Mouse (Mus musculus): ENCODE measurements around the gene Hibadh. TPM values are rescaled to one million over a fixed set of nuclear protein-coding genes. Genes with fewer than 3 reads are reported as not detected.

Hibadh gene
- total and polyA plus RNA-seq, 2 experiments from 2014 or later, result 27.2 to 57.5 TPM

DNA sequence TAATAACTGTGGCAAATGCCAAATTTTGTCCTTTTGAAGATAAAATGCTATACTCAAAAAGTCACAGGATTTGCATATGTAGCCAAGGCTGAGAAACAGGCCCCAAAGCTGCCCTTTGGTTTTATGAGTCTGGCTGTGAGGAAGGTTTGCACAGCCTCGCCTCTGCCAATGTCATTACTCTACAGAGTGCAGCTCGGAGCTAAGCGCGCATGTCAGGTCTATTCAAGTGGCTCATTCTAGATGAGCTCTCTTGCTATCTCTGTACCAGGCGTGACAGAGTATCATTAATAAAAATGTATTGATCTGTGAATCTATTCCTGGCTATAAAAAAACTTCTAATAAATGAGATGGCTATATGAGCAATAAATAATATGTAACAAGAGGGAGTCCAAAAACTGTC, 97.7 kb downstream of the Hibadh start:
- Histone ChIP-seq H3K27me3 (ENCODE audit: insufficient read depth, low read length) (no peaks in the 10 kb centered on the region), H3K9ac (replicated peaks; ENCODE audit: low read length, poor library complexity, severe bottlenecking) (no peak overlapping the region), H3K36me3 (ENCODE audit: insufficient read depth, low read length) (peaks cover 10% of the 10 kb centered on the region; the same call in 1 of the 2 replicates), H3K4me1 (ENCODE audit: insufficient read depth, low read length) (no peaks in the 10 kb centered on the region), H3K27ac (ENCODE audit: low read depth, low read length) (no peak overlapping the region), H3K4me2 (ENCODE audit: low read depth, low read length, poor library complexity, severe bottlenecking) (no peak overlapping the region), H3K4me3 (ENCODE audit: low read depth, low read length) (no peak overlapping the region), H3K9me3 (ENCODE audit: low read length) (no peaks in the 10 kb centered on the region)
- WGBS, result 77% methylated on average over 5 of the region's 5 CpGs
- no peak for TF ChIP-seq CTCF (IDR thresholded peaks at IDR 0.05)
- no peak for DNase-seq (ENCODE audit: low spot score)
- no peak for ATAC-seq (ENCODE audit: low FRiP score)

DNA sequence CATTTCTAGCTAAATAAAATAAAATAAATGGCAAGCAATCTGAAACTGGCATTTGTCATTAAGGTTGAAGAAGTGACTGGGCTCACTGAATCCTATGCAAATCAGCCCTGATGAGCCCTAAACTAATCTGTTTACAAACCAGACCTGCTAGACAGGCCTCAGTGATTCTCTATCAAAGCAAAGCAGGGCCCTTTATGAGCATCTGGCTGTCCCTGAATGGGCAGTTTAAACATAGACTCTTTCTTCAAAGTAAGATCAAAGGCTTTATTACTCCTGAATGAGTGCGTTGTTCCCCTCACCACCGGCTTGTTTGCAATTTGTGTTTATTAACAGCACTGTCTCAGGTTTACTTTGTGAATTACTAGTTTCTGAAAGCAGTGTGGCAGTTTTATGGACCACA, 100.3 kb downstream of the Hibadh start:
- H3K36me3 ChIP-seq (ENCODE audit: insufficient read depth, low read length), result 0 out of 2 replicates have a peak, but pooled peaks cover 3% of the 10 kb centered on the region
- H3K9ac ChIP-seq (replicated peaks; ENCODE audit: low read length, poor library complexity, severe bottlenecking), result no peak overlapping the region
- H3K27me3 ChIP-seq (ENCODE audit: insufficient read depth, low read length), result no peaks in the 10 kb centered on the region
- H3K4me3 ChIP-seq (ENCODE audit: low read depth, low read length), result no peak overlapping the region
- no peaks in the 10 kb centered on the region for H3K9me3 ChIP-seq (ENCODE audit: low read length)
- 11% methylated on average over 2 of the region's 2 CpGs for WGBS
- H3K27ac ChIP-seq (ENCODE audit: low read depth, low read length), result no peak overlapping the region
- no peak for TF ChIP-seq CTCF (IDR thresholded peaks at IDR 0.05)
- no peak for DNase-seq (ENCODE audit: low spot score)
- no peak overlapping the region for H3K4me2 ChIP-seq (ENCODE audit: low read depth, low read length, poor library complexity, severe bottlenecking)
- ATAC-seq (ENCODE audit: low FRiP score), result no peak
- no peaks in the 10 kb centered on the region for H3K4me1 ChIP-seq (ENCODE audit: insufficient read depth, low read length)

DNA sequence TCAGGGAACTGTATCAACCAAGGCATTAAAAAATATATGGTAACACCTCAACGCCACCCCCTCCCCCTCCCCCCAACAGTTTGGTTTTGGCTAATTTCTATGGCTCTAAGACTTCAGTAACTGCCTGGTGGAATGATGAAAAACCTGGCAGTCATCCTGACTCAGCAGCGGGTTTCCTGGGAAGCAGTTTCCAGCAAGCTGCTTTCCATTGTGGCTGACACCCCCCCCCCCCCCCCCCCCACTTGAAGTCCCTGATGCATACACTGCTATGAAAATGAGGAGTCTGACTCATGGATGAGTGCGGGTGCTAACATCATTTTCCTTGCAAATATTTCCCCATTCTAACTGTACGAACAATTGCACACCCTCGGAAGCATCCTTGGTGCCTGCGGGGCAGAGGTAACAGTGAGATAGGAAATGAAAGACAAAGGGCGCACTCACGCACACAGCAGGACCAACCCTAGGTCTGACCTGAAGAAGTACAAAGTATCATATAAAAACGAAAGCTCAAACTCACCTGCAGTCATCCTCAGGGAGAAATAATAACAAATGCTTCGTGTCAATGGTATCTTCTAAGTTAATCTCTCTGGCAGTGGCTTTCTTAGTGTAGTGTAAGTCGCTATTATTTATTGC, 105.0 kb downstream of the Hibadh start:
- H3K27me3 ChIP-seq (ENCODE audit: insufficient read depth, low read length), result no peaks in the 10 kb centered on the region
- no peak for TF ChIP-seq CTCF (IDR thresholded peaks at IDR 0.05)
- 82% methylated on average over 11 of the region's 11 CpGs for WGBS
- DNase-seq (ENCODE audit: low spot score) (no peak), ATAC-seq (ENCODE audit: low FRiP score) (no peak)
- H3K4me1 ChIP-seq (ENCODE audit: insufficient read depth, low read length), result no peaks in the 10 kb centered on the region
- no peaks in the 10 kb centered on the region for H3K36me3 ChIP-seq (ENCODE audit: insufficient read depth, low read length)
- H3K9ac ChIP-seq (replicated peaks; ENCODE audit: low read length, poor library complexity, severe bottlenecking), result no peak overlapping the region
- H3K27ac ChIP-seq (ENCODE audit: low read depth, low read length), result no peak overlapping the region
- no peak overlapping the region for H3K4me3 ChIP-seq (ENCODE audit: low read depth, low read length)
- H3K4me2 ChIP-seq (ENCODE audit: low read depth, low read length, poor library complexity, severe bottlenecking), result no peak overlapping the region
- no peaks in the 10 kb centered on the region for H3K9me3 ChIP-seq (ENCODE audit: low read length)

DNA sequence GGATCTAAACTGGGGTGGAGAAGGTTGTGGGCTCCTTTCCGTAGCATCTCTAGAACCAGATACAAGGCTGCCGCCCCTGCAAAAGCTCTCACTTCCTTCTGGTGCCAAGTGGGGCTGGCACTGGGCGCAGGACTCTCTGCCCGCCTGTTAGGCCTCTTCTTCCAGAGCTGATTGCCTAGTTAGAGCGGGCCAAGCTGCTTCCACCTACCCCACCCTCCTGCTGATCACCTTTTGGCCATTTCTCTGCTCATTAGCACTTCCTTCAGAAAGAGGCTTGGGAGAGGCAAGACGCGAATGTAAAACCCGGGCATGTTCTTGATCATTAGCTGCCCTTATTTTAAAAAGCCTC, 108.1 kb downstream of the Hibadh start:
- ATAC-seq (ENCODE audit: low FRiP score) (no peak), DNase-seq (ENCODE audit: low spot score) (no peak)
- TF ChIP-seq CTCF (IDR thresholded peaks at IDR 0.05), result no peak
- Histone ChIP-seq H3K27ac (ENCODE audit: low read depth, low read length) (no peak overlapping the region), H3K9ac (replicated peaks; ENCODE audit: low read length, poor library complexity, severe bottlenecking) (no peak overlapping the region), H3K4me2 (ENCODE audit: low read depth, low read length, poor library complexity, severe bottlenecking) (no peak overlapping the region), H3K36me3 (ENCODE audit: insufficient read depth, low read length) (no peaks in the 10 kb centered on the region), H3K9me3 (ENCODE audit: low read length) (no peaks in the 10 kb centered on the region), H3K27me3 (ENCODE audit: insufficient read depth, low read length) (no peaks in the 10 kb centered on the region), H3K4me1 (ENCODE audit: insufficient read depth, low read length) (no peaks in the 10 kb centered on the region), H3K4me3 (ENCODE audit: low read depth, low read length) (no peak overlapping the region)
- 85% methylated on average over 8 of the region's 8 CpGs for WGBS

GRCm38 (mm10) chr6:52531366-52532143, 108.6 kb downstream of the Hibadh start:
- Histone ChIP-seq H3K4me2 (ENCODE audit: low read depth, low read length, poor library complexity, severe bottlenecking) (no peak overlapping the region), H3K4me1 (ENCODE audit: insufficient read depth, low read length) (no peaks in the 10 kb centered on the region), H3K4me3 (ENCODE audit: low read depth, low read length) (no peak overlapping the region), H3K27ac (ENCODE audit: low read depth, low read length) (no peak overlapping the region), H3K36me3 (ENCODE audit: insufficient read depth, low read length) (no peaks in the 10 kb centered on the region), H3K27me3 (ENCODE audit: insufficient read depth, low read length) (no peaks in the 10 kb centered on the region), H3K9ac (replicated peaks; ENCODE audit: low read length, poor library complexity, severe bottlenecking) (no peak overlapping the region), H3K9me3 (ENCODE audit: low read length) (no peaks in the 10 kb centered on the region)
- no peak for ATAC-seq (ENCODE audit: low FRiP score)
- 81% methylated on average over 19 of the region's 19 CpGs for WGBS
- no peak for DNase-seq (ENCODE audit: low spot score)
- TF ChIP-seq CTCF (IDR thresholded peaks at IDR 0.05), result no peak

- no peak overlapping the region for H3K27ac ChIP-seq (ENCODE audit: low read depth, low read length)
- no peak overlapping the region for H3K9ac ChIP-seq (replicated peaks; ENCODE audit: low read length, poor library complexity, severe bottlenecking)
- H3K4me2 ChIP-seq (ENCODE audit: low read depth, low read length, poor library complexity, severe bottlenecking), result no peak overlapping the region
- H3K9me3 ChIP-seq (ENCODE audit: low read length), result no peaks in the 10 kb centered on the region
- no peaks in the 10 kb centered on the region for H3K36me3 ChIP-seq (ENCODE audit: insufficient read depth, low read length)
- H3K4me3 ChIP-seq (ENCODE audit: low read depth, low read length), result no peak overlapping the region
- no peak for TF ChIP-seq CTCF (IDR thresholded peaks at IDR 0.05)
- DNase-seq (ENCODE audit: low spot score) (no peak), ATAC-seq (ENCODE audit: low FRiP score) (no peak)
- no peaks in the 10 kb centered on the region for H3K4me1 ChIP-seq (ENCODE audit: insufficient read depth, low read length)
- 84% methylated on average over 10 of the region's 10 CpGs for WGBS
- H3K27me3 ChIP-seq (ENCODE audit: insufficient read depth, low read length), result no peaks in the 10 kb centered on the region
Observed at GRCm38 (mm10) chr6:52530861-52531260, 109.3 kb downstream of the Hibadh start.
